ENCODE assay signal across 23 mouse cellular contexts in genomic region chr17:84262325-84262979, GRCm38 (mm10).
A peak's percentile ranks its signal among the peaks of the same experiment; 100 is the strongest.
DNase-seq lines count a peak whose midpoint lies in the region; ATAC-seq lines count a peak whose summit lies in the region.
"Had no signal": no experiment of that assay in that cellular context is flagged by ENCODE, and none has a peak within 500 bp of the region (broad histone marks: within the 10 kb centered on the region; RNA-seq: fewer than 3 reads in every experiment).

No protein-coding gene starts in this region.

- no peaks in the 10 kb centered on the region for H3K4me1 ChIP-seq in midbrain, embryonic 11.5 days (ENCODE audit: control insufficient read depth, insufficient read depth, low read length)
- peaks cover 6% of the 10 kb centered on the region for H3K4me1 ChIP-seq in midbrain, embryonic 10.5 days
- H3K4me1 ChIP-seq in liver, embryonic 15.5 days (replicated peaks), result peaks cover 62% of the 10 kb centered on the region
- peaks cover 49% of the 10 kb centered on the region for H3K4me1 ChIP-seq in stomach, embryonic 16.5 days (ENCODE audit: control insufficient read depth, insufficient read depth, low read length)

- H3K27me3 ChIP-seq in midbrain, embryonic 11.5 days (ENCODE audit: control insufficient read depth, insufficient read depth, low read length), result no peaks in the 10 kb centered on the region
- H3K27me3 ChIP-seq in midbrain, embryonic 10.5 days (ENCODE audit: low read depth, poor library complexity, severe bottlenecking), result no peaks in the 10 kb centered on the region
- no peaks in the 10 kb centered on the region for H3K27me3 ChIP-seq in liver, embryonic 15.5 days
- H3K27me3 ChIP-seq in stomach, embryonic 16.5 days (ENCODE audit: control insufficient read depth, insufficient read depth, low read length), result no peaks in the 10 kb centered on the region
- H3K27me3 ChIP-seq: embryonic facial prominence, embryonic 15.5 days; heart, embryonic 15.5 days; intestine, embryonic 15.5 days; limb, embryonic 15.5 days; midbrain, embryonic 12.5 days; neural tube, embryonic 15.5 days had no signal

- WGBS in midbrain, embryonic 11.5 days, result 90% methylated on average over 9 of the region's 9 CpGs
- 91% methylated on average over 9 of the region's 9 CpGs for WGBS in midbrain, embryonic 10.5 days
- WGBS in large intestine, adult 2 months, result 59% methylated on average over 9 of the region's 9 CpGs
- 33% methylated on average over 9 of the region's 9 CpGs for WGBS in liver, embryonic 15.5 days (ENCODE audit: insufficient replicate concordance)
- 78% methylated on average over 9 of the region's 9 CpGs for WGBS in stomach, embryonic 16.5 days

- no peaks in the 10 kb centered on the region for H3K9me3 ChIP-seq in midbrain, embryonic 11.5 days (ENCODE audit: control insufficient read depth, low read length)
- no peaks in the 10 kb centered on the region for H3K9me3 ChIP-seq in midbrain, embryonic 10.5 days (replicated peaks)
- no peaks in the 10 kb centered on the region for H3K9me3 ChIP-seq in liver, embryonic 15.5 days (replicated peaks)
- no peaks in the 10 kb centered on the region for H3K9me3 ChIP-seq in stomach, embryonic 16.5 days (replicated peaks; ENCODE audit: control insufficient read depth, low read length)
- H3K9me3 ChIP-seq: embryonic facial prominence, embryonic 15.5 days; forebrain, embryonic 10.5 days; heart, embryonic 15.5 days; intestine, embryonic 15.5 days; limb, embryonic 15.5 days; midbrain, embryonic 12.5 days; neural tube, embryonic 15.5 days had no signal

- H3K36me3 ChIP-seq in midbrain, embryonic 11.5 days (ENCODE audit: control insufficient read depth, insufficient read depth, low read length), result no peaks in the 10 kb centered on the region
- no peaks in the 10 kb centered on the region for H3K36me3 ChIP-seq in midbrain, embryonic 10.5 days
- no peaks in the 10 kb centered on the region for H3K36me3 ChIP-seq in liver, embryonic 15.5 days (replicated peaks)
- no peaks in the 10 kb centered on the region for H3K36me3 ChIP-seq in stomach, embryonic 16.5 days (ENCODE audit: control insufficient read depth, insufficient read depth, low read length)
- H3K36me3 ChIP-seq: embryonic facial prominence, embryonic 15.5 days; forebrain, embryonic 10.5 days; heart, embryonic 15.5 days; intestine, embryonic 15.5 days; limb, embryonic 15.5 days; neural tube, embryonic 15.5 days had no signal

- H3K4me2 ChIP-seq in midbrain, embryonic 11.5 days, result no peak overlapping the region
- H3K4me2 ChIP-seq in liver, embryonic 15.5 days, result peak overlapping the region; percentile 32
- no peak overlapping the region for H3K4me2 ChIP-seq in stomach, embryonic 16.5 days (ENCODE audit: low read depth, low read length)
- H3K4me2 ChIP-seq: embryonic facial prominence, embryonic 15.5 days; heart, embryonic 15.5 days; intestine, embryonic 15.5 days; limb, embryonic 15.5 days; midbrain, embryonic 12.5 days; neural tube, embryonic 15.5 days had no signal

- no peak overlapping the region for H3K27ac ChIP-seq in midbrain, embryonic 11.5 days (ENCODE audit: low read depth, low read length)
- no peak overlapping the region for H3K27ac ChIP-seq in midbrain, embryonic 10.5 days (replicated peaks)
- H3K27ac ChIP-seq in liver, embryonic 15.5 days (replicated peaks), result peak overlapping the region; percentile 51
- peak overlapping the region; percentile 53; the same call in 1 of the 2 replicates for H3K27ac ChIP-seq in stomach, embryonic 16.5 days (ENCODE audit: low read length)
- H3K27ac ChIP-seq: embryonic facial prominence, embryonic 15.5 days; forebrain, embryonic 10.5 days; heart, embryonic 15.5 days; intestine, embryonic 15.5 days; limb, embryonic 15.5 days; midbrain, embryonic 12.5 days; neural tube, embryonic 15.5 days had no signal

- no peak for ATAC-seq in midbrain, embryonic 11.5 days (ENCODE audit: low FRiP score)
- peak; percentile 88 for ATAC-seq in liver, embryonic 15.5 days (ENCODE audit: insufficient read depth)
- ATAC-seq in stomach, embryonic 16.5 days (ENCODE audit: insufficient read depth, low FRiP score), result no peak
- ATAC-seq: forebrain, postnatal 0 days; hindbrain, embryonic 16.5 days; intestine, embryonic 15.5 days had no signal

- no peak overlapping the region for H3K9ac ChIP-seq in midbrain, embryonic 11.5 days (ENCODE audit: low read length)
- no peak overlapping the region for H3K9ac ChIP-seq in liver, embryonic 15.5 days
- H3K9ac ChIP-seq in stomach, embryonic 16.5 days (ENCODE audit: low read length), result no peak overlapping the region
- H3K9ac ChIP-seq: embryonic facial prominence, embryonic 15.5 days; forebrain, postnatal 0 days; heart, embryonic 15.5 days; intestine, embryonic 15.5 days; limb, embryonic 15.5 days; midbrain, embryonic 12.5 days; neural tube, embryonic 15.5 days had no signal

- DNase-seq in midbrain, embryonic 11.5 days (ENCODE audit: low spot score, missing footprints), result peak; percentile 23
- no peak for DNase-seq in midbrain, embryonic 10.5 days (ENCODE audit: low spot score)
- DNase-seq in large intestine, adult 2 months (ENCODE audit: low read depth, low spot score), result peak; percentile 53
- no peak for DNase-seq in thymus, postnatal 10 days (ENCODE audit: low spot score in 2 of 2)
- DNase-seq in ovary, postnatal 36 days (ENCODE audit: low spot score), result no peak
- no peak for DNase-seq in frontal cortex, postnatal 14 days (ENCODE audit: low spot score in 2 of 2)
- DNase-seq: cerebellum, adult 8-10 months; forebrain, postnatal 0 days; kidney, adult 8-10 months; kidney, postnatal 14 days; layer of hippocampus, postnatal 36 days; lung, postnatal 4 days; thymus, postnatal 4 days had no signal

- H3K4me3 ChIP-seq in midbrain, embryonic 11.5 days (ENCODE audit: low read depth, low read length), result no peak overlapping the region
- H3K4me3 ChIP-seq in midbrain, embryonic 10.5 days, result no peak overlapping the region
- H3K4me3 ChIP-seq in liver, embryonic 15.5 days (replicated peaks), result no peak overlapping the region
- no peak overlapping the region for H3K4me3 ChIP-seq in stomach, embryonic 16.5 days (replicated peaks; ENCODE audit: low read length)
- H3K4me3 ChIP-seq: embryonic facial prominence, embryonic 15.5 days; forebrain, embryonic 10.5 days; heart, embryonic 15.5 days; intestine, embryonic 15.5 days; limb, embryonic 15.5 days; midbrain, embryonic 12.5 days; neural tube, embryonic 15.5 days had no signal

Comparison
In these comparisons a context has a peak if more than half of its experiments do, and no peak if none do; other contexts are left out.
1. DNase-seq: peak in midbrain, embryonic 11.5 days (single experiment) and large intestine, adult 2 months (single experiment); none in midbrain, embryonic 10.5 days (single experiment), thymus, postnatal 10 days (0 of 2), ovary, postnatal 36 days (single experiment) and frontal cortex, postnatal 14 days (0 of 2).
2. H3K27ac ChIP-seq: peak in liver, embryonic 15.5 days (single experiment) and stomach, embryonic 16.5 days (single experiment); none in midbrain, embryonic 11.5 days (single experiment) and midbrain, embryonic 10.5 days (single experiment).